Mouse (Mus musculus): ENCODE data around the gene Pdlim5. TPM values are rescaled to one million over a fixed set of nuclear protein-coding genes. Genes with fewer than 3 reads are reported as not detected.

Pdlim5 gene
- polyA plus RNA-seq, 1 experiment from 2014 or later: 32.5 TPM

- no peaks in the 10 kb centered on the region for H3K36me3 ChIP-seq (ENCODE audit: insufficient read depth, low read length)
- no peak overlapping the region for H3K4me2 ChIP-seq (ENCODE audit: low read length)
- no peak for TF ChIP-seq CTCF (IDR thresholded peaks at IDR 0.05; ENCODE audit: low read depth)
- ATAC-seq (replicated peaks; ENCODE audit: low FRiP score, low read depth) (peak; percentile 65; the same call in 1 of the 2 replicates), DNase-seq (ENCODE audit: low spot score) (peak; percentile 46)
- no peak overlapping the region for H3K9ac ChIP-seq (ENCODE audit: low read depth, low read length)
- H3K4me3 ChIP-seq (replicated peaks; ENCODE audit: low read depth, low read length): no peak overlapping the region
- H3K27ac ChIP-seq: no peak overlapping the region
- H3K4me1 ChIP-seq (replicated peaks; ENCODE audit: insufficient read depth, low read length): peaks cover 8% of the 10 kb centered on the region; the same call in 1 of the 2 replicates
- no peaks in the 10 kb centered on the region for H3K27me3 ChIP-seq (ENCODE audit: insufficient read depth, low read length)
- H3K9me3 ChIP-seq (replicated peaks; ENCODE audit: low read length): no peaks in the 10 kb centered on the region
- 34% methylated on average over 2 of the region's 2 CpGs for WGBS
Observed at GRCm38 (mm10) chr3:142390288-142390687, 5.2 kb downstream of the Pdlim5 start.

GRCm38 (mm10) chr3:142388189-142388588, 7.3 kb downstream of the Pdlim5 start:
- ATAC-seq (replicated peaks; ENCODE audit: low FRiP score, low read depth) (no peak), DNase-seq (ENCODE audit: low spot score) (no peak)
- Histone ChIP-seq H3K27me3 (ENCODE audit: insufficient read depth, low read length) (no peaks in the 10 kb centered on the region), H3K27ac (no peak overlapping the region), H3K9ac (ENCODE audit: low read depth, low read length) (no peak overlapping the region), H3K4me1 (replicated peaks; ENCODE audit: insufficient read depth, low read length) (peaks cover 5% of the 10 kb centered on the region; the same call in 1 of the 2 replicates), H3K36me3 (ENCODE audit: insufficient read depth, low read length) (no peaks in the 10 kb centered on the region), H3K9me3 (replicated peaks; ENCODE audit: low read length) (no peaks in the 10 kb centered on the region), H3K4me2 (ENCODE audit: low read length) (no peak overlapping the region), H3K4me3 (replicated peaks; ENCODE audit: low read depth, low read length) (no peak overlapping the region)
- 79% methylated on average over 4 of the region's 4 CpGs for WGBS
- no peak for TF ChIP-seq CTCF (IDR thresholded peaks at IDR 0.05; ENCODE audit: low read depth)

- H3K4me1 ChIP-seq (replicated peaks; ENCODE audit: insufficient read depth, low read length): peaks cover 5% of the 10 kb centered on the region; the same call in 1 of the 2 replicates
- DNase-seq (ENCODE audit: low spot score) (no peak), ATAC-seq (replicated peaks; ENCODE audit: low FRiP score, low read depth) (no peak)
- H3K27me3 ChIP-seq (ENCODE audit: insufficient read depth, low read length): no peaks in the 10 kb centered on the region
- no peak for TF ChIP-seq CTCF (IDR thresholded peaks at IDR 0.05; ENCODE audit: low read depth)
- H3K27ac ChIP-seq: no peak overlapping the region
- 81% methylated on average over 4 of the region's 4 CpGs for WGBS
- H3K36me3 ChIP-seq (ENCODE audit: insufficient read depth, low read length): no peaks in the 10 kb centered on the region
- no peak overlapping the region for H3K4me2 ChIP-seq (ENCODE audit: low read length)
- H3K9me3 ChIP-seq (replicated peaks; ENCODE audit: low read length): no peaks in the 10 kb centered on the region
- H3K4me3 ChIP-seq (replicated peaks; ENCODE audit: low read depth, low read length): no peak overlapping the region
- H3K9ac ChIP-seq (ENCODE audit: low read depth, low read length): no peak overlapping the region
Observed at GRCm38 (mm10) chr3:142386505-142386904, 9.0 kb downstream of the Pdlim5 start.

GRCm38 (mm10) chr3:142385690-142386089, 9.8 kb downstream of the Pdlim5 start:
- ATAC-seq (replicated peaks; ENCODE audit: low FRiP score, low read depth): no peak
- TF ChIP-seq CTCF (IDR thresholded peaks at IDR 0.05; ENCODE audit: low read depth): peak; percentile 8; the same call in 1 of the 2 replicates
- Histone ChIP-seq H3K4me1 (replicated peaks; ENCODE audit: insufficient read depth, low read length) (peaks cover 5% of the 10 kb centered on the region; the same call in 1 of the 2 replicates), H3K27ac (no peak overlapping the region), H3K27me3 (ENCODE audit: insufficient read depth, low read length) (no peaks in the 10 kb centered on the region), H3K4me3 (replicated peaks; ENCODE audit: low read depth, low read length) (no peak overlapping the region), H3K36me3 (ENCODE audit: insufficient read depth, low read length) (no peaks in the 10 kb centered on the region), H3K9me3 (replicated peaks; ENCODE audit: low read length) (no peaks in the 10 kb centered on the region), H3K9ac (ENCODE audit: low read depth, low read length) (no peak overlapping the region), H3K4me2 (ENCODE audit: low read length) (no peak overlapping the region)
- no peak for DNase-seq (ENCODE audit: low spot score)
- 70% methylated on average over 2 of the region's 2 CpGs for WGBS

- Histone ChIP-seq H3K9me3 (replicated peaks; ENCODE audit: low read length) (no peaks in the 10 kb centered on the region), H3K4me2 (ENCODE audit: low read length) (no peak overlapping the region), H3K9ac (ENCODE audit: low read depth, low read length) (no peak overlapping the region), H3K27me3 (ENCODE audit: insufficient read depth, low read length) (no peaks in the 10 kb centered on the region), H3K4me1 (replicated peaks; ENCODE audit: insufficient read depth, low read length) (peaks cover 5% of the 10 kb centered on the region; the same call in 1 of the 2 replicates), H3K36me3 (ENCODE audit: insufficient read depth, low read length) (no peaks in the 10 kb centered on the region), H3K4me3 (replicated peaks; ENCODE audit: low read depth, low read length) (no peak overlapping the region), H3K27ac (no peak overlapping the region)
- no peak for TF ChIP-seq CTCF (IDR thresholded peaks at IDR 0.05; ENCODE audit: low read depth)
- DNase-seq (ENCODE audit: low spot score): no peak
- WGBS: 73% methylated on average over 1 of the region's 1 CpGs
- ATAC-seq (replicated peaks; ENCODE audit: low FRiP score, low read depth): no peak
Observed at GRCm38 (mm10) chr3:142376638-142377037, 18.9 kb downstream of the Pdlim5 start.

- WGBS: 31% methylated on average over 1 of the region's 1 CpGs
- no peak for TF ChIP-seq CTCF (IDR thresholded peaks at IDR 0.05; ENCODE audit: low read depth)
- peaks cover 5% of the 10 kb centered on the region; the same call in 1 of the 2 replicates for H3K4me1 ChIP-seq (replicated peaks; ENCODE audit: insufficient read depth, low read length)
- no peak overlapping the region for H3K4me2 ChIP-seq (ENCODE audit: low read length)
- ATAC-seq (replicated peaks; ENCODE audit: low FRiP score, low read depth) (no peak), DNase-seq (ENCODE audit: low spot score) (peak; percentile 10)
- H3K27me3 ChIP-seq (ENCODE audit: insufficient read depth, low read length): no peaks in the 10 kb centered on the region
- no peak overlapping the region for H3K4me3 ChIP-seq (replicated peaks; ENCODE audit: low read depth, low read length)
- H3K27ac ChIP-seq: peak overlapping the region; percentile 4; the same call in 1 of the 2 replicates
- no peaks in the 10 kb centered on the region for H3K36me3 ChIP-seq (ENCODE audit: insufficient read depth, low read length)
- no peak overlapping the region for H3K9ac ChIP-seq (ENCODE audit: low read depth, low read length)
- H3K9me3 ChIP-seq (replicated peaks; ENCODE audit: low read length): no peaks in the 10 kb centered on the region
Observed at GRCm38 (mm10) chr3:142375106-142375505, 20.4 kb downstream of the Pdlim5 start.
